Mouse (Mus musculus) heart, embryonic 13.5 days (tissue): Measurements from ENCODE around the gene Eef1g. TPM values are rescaled to one million over a fixed set of nuclear protein-coding genes. Genes with fewer than 3 reads are reported as not detected.

Source experiments
- ATAC-seq: fragments of 200-750 bp; cut with Nextera tagmentation; 2 replicates; pipeline ENCODE4 v1.8.0; 2017; ENCODE audit warnings: moderate TSS enrichment; ENCODE audit not compliant: insufficient number of reproducible peaks, low FRiP score, low TSS enrichment; ENCODE audit errors: extremely low read depth
- H3K27ac ChIP-seq: fragments of 300-500 bp; sonication (generic); replicated peaks from 2 replicates; pipeline ENCODE4 v1.5.1; 2015; ENCODE audit warnings: moderate library complexity, mild to moderate bottlenecking, inconsistent platforms
- H3K27me3 ChIP-seq: fragments of 300-500 bp; sonication (generic); replicated peaks from 2 replicates; pipeline ENCODE4 v1.6.1; 2015; ENCODE audit warnings: mild to moderate bottlenecking, inconsistent platforms
- H3K36me3 ChIP-seq: fragments of 300-500 bp; sonication (generic); 2 replicates; pipeline ENCODE4 v1.6.1; 2015; ENCODE audit warnings: mild to moderate bottlenecking, inconsistent platforms
- H3K4me1 ChIP-seq: fragments of 300-500 bp; sonication (generic); 2 replicates; pipeline ENCODE4 v1.6.1; 2015; ENCODE audit warnings: inconsistent platforms
- H3K4me2 ChIP-seq: fragments of 300-500 bp; sonication (generic); 2 replicates; pipeline ENCODE4 v1.6.1; 2015; ENCODE audit warnings: inconsistent platforms, mild to moderate bottlenecking, moderate library complexity
- H3K4me3 ChIP-seq: fragments of 300-500 bp; sonication (generic); 2 replicates; pipeline ENCODE4 v1.5.1; 2015; ENCODE audit warnings: moderate library complexity, mild to moderate bottlenecking, inconsistent platforms
- H3K9ac ChIP-seq: fragments of 300-500 bp; sonication (generic); 2 replicates; pipeline ENCODE4 v1.6.1; 2015; ENCODE audit warnings: inconsistent platforms, mild to moderate bottlenecking, moderate library complexity
- H3K9me3 ChIP-seq: fragments of 300-500 bp; sonication (generic); 2 replicates; pipeline ENCODE4 v1.6.1; 2016; ENCODE audit warnings: inconsistent platforms
- WGBS: fragments of 180-500 bp; shearing (Covaris S2); methylation state at CpG from one replicate; pipeline ENCODE4 v1.1.7; 2015; ENCODE audit warnings: mixed read lengths; 5-methylcytosine and 5-hydroxymethylcytosine counted together
- polyA plus RNA-seq: library from polyadenylated mRNA; unstranded; fragments of >200 nt; fragmentation: Nextera tagmentation; extraction: Ambion mirVana; gene quantifications from 2 replicates; pipeline ENCODE4 v1.2.1, GENCODE M21; 2015

Eef1g gene
- polyA plus RNA-seq, 1 experiment from 2014 or later: 251 TPM

- Histone ChIP-seq H3K4me3 (no peak overlapping the region), H3K9me3 (no peaks in the 10 kb centered on the region), H3K36me3 (peaks cover 80% of the 10 kb centered on the region), H3K27ac (no peak overlapping the region), H3K4me1 (peaks cover 30% of the 10 kb centered on the region), H3K4me2 (no peak overlapping the region), H3K27me3 (no peaks in the 10 kb centered on the region), H3K9ac (no peak overlapping the region)
- 81% methylated on average over 7 of the region's 7 CpGs for WGBS
- no peak for ATAC-seq
Observed at GRCm38 (mm10) chr19:8946929-8947328, 19.9 kb upstream of the Eef1g start.

DNA sequence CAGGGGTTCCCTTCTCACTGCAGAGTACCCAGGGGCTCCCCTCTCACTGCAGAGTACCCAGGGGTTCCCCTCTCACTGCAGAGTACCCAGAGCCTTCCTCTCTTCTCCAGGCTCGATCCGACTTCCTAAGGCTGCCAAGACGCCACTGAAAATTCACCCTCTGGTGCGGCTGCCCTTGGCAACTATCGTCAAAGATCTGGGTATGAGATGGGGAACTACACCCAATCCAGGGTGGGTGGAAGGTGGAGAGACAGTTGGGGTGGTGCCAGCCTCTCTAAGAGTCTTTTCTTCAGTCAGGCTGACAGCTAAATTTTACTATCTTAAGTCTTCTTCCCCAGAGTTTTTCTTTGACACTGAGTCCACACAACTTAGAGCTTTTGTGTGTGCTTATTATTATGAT, 16.7 kb upstream of the Eef1g start:
- no peak overlapping the region for H3K4me2 ChIP-seq
- 94% methylated on average over 5 of the region's 5 CpGs for WGBS
- H3K27ac ChIP-seq: no peak overlapping the region
- H3K4me3 ChIP-seq: no peak overlapping the region
- ATAC-seq: no peak
- H3K27me3 ChIP-seq: no peaks in the 10 kb centered on the region
- H3K36me3 ChIP-seq: peaks cover 77% of the 10 kb centered on the region
- H3K9me3 ChIP-seq: no peaks in the 10 kb centered on the region
- no peak overlapping the region for H3K9ac ChIP-seq
- H3K4me1 ChIP-seq: peaks cover 26% of the 10 kb centered on the region

DNA sequence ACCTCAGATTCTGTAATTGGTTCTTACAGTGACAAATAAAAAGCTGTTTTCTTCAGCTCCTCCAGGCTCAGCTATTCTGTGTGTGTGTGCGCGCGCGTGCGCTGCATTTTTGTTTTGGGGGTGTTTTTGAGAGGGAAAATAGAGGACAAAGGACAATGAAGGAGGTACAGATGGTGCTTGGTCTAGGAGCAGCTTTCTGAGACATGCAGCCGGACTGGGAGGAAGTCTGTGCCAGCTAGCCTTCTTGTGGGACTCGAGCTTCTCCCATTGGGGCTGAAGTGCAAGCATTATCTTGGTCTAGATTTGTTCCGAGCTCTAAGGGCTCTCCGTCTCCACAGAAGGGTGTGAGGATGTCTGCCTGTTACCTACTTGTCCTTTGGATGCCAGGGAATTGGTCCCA, 14.6 kb upstream of the Eef1g start:
- Histone ChIP-seq H3K27ac (peak overlapping the region; percentile 71; the same call in 1 of the 2 replicates), H3K4me2 (no peak overlapping the region), H3K27me3 (no peaks in the 10 kb centered on the region), H3K36me3 (peaks cover 76% of the 10 kb centered on the region), H3K4me3 (no peak overlapping the region), H3K4me1 (peaks cover 24% of the 10 kb centered on the region), H3K9me3 (no peaks in the 10 kb centered on the region), H3K9ac (peak overlapping the region; percentile 86; the same call in 1 of the 2 replicates)
- no peak for ATAC-seq
- 83% methylated on average over 9 of the region's 9 CpGs for WGBS

DNA sequence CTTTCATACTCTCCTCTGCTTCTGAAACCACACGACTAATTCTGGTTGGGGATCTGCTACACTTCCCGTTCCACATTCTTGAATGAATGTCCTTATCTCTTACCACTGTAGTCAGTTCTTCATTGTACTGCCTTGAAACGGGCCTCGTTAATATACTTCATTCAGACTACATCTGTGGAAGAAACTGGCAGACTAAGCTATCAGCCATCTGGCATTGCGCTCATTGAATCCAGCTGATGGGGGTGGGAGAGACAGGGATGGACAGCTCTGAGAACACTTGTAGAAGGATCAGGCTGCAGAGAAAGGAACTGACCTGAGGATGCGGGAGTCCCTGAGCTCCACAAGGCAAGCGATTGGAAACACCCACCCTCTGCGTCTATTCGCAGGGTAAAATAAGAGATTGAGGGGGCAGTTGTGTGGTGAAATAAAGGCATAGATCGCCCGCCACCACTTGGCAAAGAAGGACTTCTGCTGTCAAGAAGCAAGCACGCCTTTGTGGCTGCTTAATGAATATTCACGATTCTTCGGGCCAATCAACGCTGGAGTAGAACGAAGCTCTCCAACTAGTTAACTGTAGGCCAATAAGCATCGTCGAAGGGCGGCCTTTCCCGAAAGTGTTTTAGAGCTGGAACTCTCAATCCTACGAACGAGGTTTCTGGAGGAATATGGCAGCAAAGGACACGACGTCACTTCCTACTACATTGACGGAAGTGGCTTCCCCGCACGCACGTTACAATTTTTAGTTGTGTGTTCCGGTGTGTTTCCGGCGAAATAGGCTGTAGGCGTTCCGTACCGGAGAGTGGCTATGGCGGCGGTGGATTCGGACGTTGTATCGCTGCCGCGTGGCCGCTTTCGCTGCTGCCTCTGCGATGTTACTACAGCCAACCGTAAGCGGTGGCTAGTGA, 13.5 kb upstream of the Eef1g start, which contains the start of gene Tut1:
Tut1 (plus strand) TSS at position 713 of the 905 bp plus-strand sequence.
- peaks cover 75% of the 10 kb centered on the region for H3K36me3 ChIP-seq
- peak within 1 kb of the TSS; percentile 71 for H3K4me3 ChIP-seq

DNA sequence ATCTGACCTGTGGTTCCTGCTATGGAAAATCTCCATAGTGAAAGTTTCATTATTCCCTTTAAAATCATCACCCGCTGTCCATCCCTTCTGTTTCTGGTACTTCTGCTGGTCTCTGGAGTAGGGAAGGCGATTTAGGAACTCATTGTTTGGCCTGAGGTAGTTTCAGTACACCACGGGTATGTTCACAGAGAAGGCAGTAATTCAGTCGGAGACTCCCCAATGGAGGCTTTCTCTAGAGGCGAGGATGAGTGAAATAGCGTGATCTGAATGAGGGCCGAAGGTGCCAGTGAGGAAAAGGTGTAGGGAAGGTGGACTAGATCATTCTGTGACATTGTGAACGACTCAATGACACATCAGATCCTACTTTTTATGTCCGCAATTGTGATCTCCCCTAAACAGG, 12.7 kb upstream of the Eef1g start:
- WGBS: 8% methylated on average over 9 of the region's 9 CpGs
- no peak for ATAC-seq
- peak overlapping the region; percentile 86 for H3K9ac ChIP-seq
- no peaks in the 10 kb centered on the region for H3K9me3 ChIP-seq
- no peaks in the 10 kb centered on the region for H3K27me3 ChIP-seq
- H3K4me1 ChIP-seq: peaks cover 24% of the 10 kb centered on the region
- H3K4me2 ChIP-seq: peak overlapping the region; percentile 85
- peaks cover 74% of the 10 kb centered on the region for H3K36me3 ChIP-seq
- peak overlapping the region; percentile 71 for H3K4me3 ChIP-seq
- H3K27ac ChIP-seq: peak overlapping the region; percentile 71

More for the DNA sequence above, 13.5 kb upstream of the Eef1g start, which contains the start of gene Tut1:
- peaks cover 24% of the 10 kb centered on the region for H3K4me1 ChIP-seq
- no peaks in the 10 kb centered on the region for H3K9me3 ChIP-seq
- H3K4me2 ChIP-seq: peak within 1 kb of the TSS; percentile 85
- no peaks in the 10 kb centered on the region for H3K27me3 ChIP-seq
- whole genome bisulfite sequencing: 1% methylated on average over 46 of the region's 46 CpGs
- ATAC-seq: peak; percentile 86
- peak within 1 kb of the TSS; percentile 71 for H3K27ac ChIP-seq
- H3K9ac ChIP-seq: peak within 1 kb of the TSS; percentile 86

- Histone ChIP-seq H3K36me3 (peaks cover 84% of the 10 kb centered on the region), H3K27me3 (no peaks in the 10 kb centered on the region), H3K9ac (no peak overlapping the region), H3K4me2 (no peak overlapping the region), H3K27ac (no peak overlapping the region), H3K4me1 (peaks cover 12% of the 10 kb centered on the region), H3K4me3 (no peak overlapping the region), H3K9me3 (no peaks in the 10 kb centered on the region)
- no peak for ATAC-seq
- WGBS: 83% methylated on average over 2 of the region's 2 CpGs
Observed at GRCm38 (mm10) chr19:8962256-8962655, 4.6 kb upstream of the Eef1g start.

- ATAC-seq: no peak
- no peaks in the 10 kb centered on the region for H3K27me3 ChIP-seq
- H3K4me3 ChIP-seq: no peak overlapping the region
- 84% methylated on average over 11 of the region's 11 CpGs for WGBS
- H3K27ac ChIP-seq: peak overlapping the region; percentile 96; the same call in 1 of the 2 replicates
- peak overlapping the region; percentile 82 for H3K4me2 ChIP-seq
- peak overlapping the region; percentile 90 for H3K9ac ChIP-seq
- H3K4me1 ChIP-seq: peaks cover 30% of the 10 kb centered on the region
- no peaks in the 10 kb centered on the region for H3K9me3 ChIP-seq
- peaks cover 75% of the 10 kb centered on the region for H3K36me3 ChIP-seq
Observed at GRCm38 (mm10) chr19:8965075-8965474, 1.8 kb upstream of the Eef1g start.

- peak overlapping the region; percentile 90 for H3K9ac ChIP-seq
- H3K4me2 ChIP-seq: peak overlapping the region; percentile 82
- H3K27ac ChIP-seq: peak overlapping the region; percentile 96
- WGBS: 66% methylated on average over 8 of the region's 8 CpGs
- ATAC-seq: no peak
- H3K9me3 ChIP-seq: no peaks in the 10 kb centered on the region
- peaks cover 75% of the 10 kb centered on the region for H3K36me3 ChIP-seq
- H3K27me3 ChIP-seq: no peaks in the 10 kb centered on the region
- H3K4me3 ChIP-seq: peak overlapping the region; percentile 76
- H3K4me1 ChIP-seq: peaks cover 30% of the 10 kb centered on the region
Observed at GRCm38 (mm10) chr19:8965771-8966170, 1.1 kb upstream of the Eef1g start.

- WGBS: 34% methylated on average over 5 of the region's 5 CpGs
- no peaks in the 10 kb centered on the region for H3K9me3 ChIP-seq
- H3K9ac ChIP-seq: peak overlapping the region; percentile 90
- peak overlapping the region; percentile 82 for H3K4me2 ChIP-seq
- H3K27me3 ChIP-seq: no peaks in the 10 kb centered on the region
- H3K4me3 ChIP-seq: peak overlapping the region; percentile 76
- H3K36me3 ChIP-seq: peaks cover 75% of the 10 kb centered on the region
- peaks cover 30% of the 10 kb centered on the region for H3K4me1 ChIP-seq
- ATAC-seq: no peak
- H3K27ac ChIP-seq: peak overlapping the region; percentile 96
Observed at GRCm38 (mm10) chr19:8966198-8966589, 647 bp upstream of the Eef1g start.

GRCm38 (mm10) chr19:8967373-8967743, 517 bp downstream of the Eef1g start:
- Histone ChIP-seq H3K27me3 (no peaks in the 10 kb centered on the region), H3K4me1 (peaks cover 30% of the 10 kb centered on the region), H3K9ac (peak overlapping the region; percentile 95), H3K4me2 (peak overlapping the region; percentile 94), H3K9me3 (no peaks in the 10 kb centered on the region), H3K36me3 (peaks cover 75% of the 10 kb centered on the region), H3K4me3 (peak overlapping the region; percentile 76), H3K27ac (peak overlapping the region; percentile 81)
- under 1% methylated on average over 8 of the region's 8 CpGs for WGBS
- no peak for ATAC-seq

DNA sequence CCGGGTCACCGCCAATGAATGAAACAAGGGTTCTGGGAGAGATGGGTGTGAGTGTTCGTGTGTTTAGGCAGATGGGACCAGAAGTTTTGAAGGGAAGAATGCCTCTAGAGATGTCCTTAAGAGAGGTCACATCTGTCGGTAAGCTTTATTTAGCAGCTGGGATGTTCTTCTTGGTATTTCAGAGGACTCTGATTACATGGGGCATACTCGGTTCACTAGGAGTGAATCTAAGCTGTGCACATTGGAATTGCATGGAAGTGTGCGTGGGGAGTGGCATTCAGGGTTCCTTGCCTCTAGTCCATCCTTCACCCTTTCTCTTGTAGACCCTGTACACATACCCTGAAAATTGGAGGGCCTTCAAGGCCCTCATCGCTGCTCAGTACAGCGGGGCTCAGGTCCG, 1.1 kb downstream of the Eef1g start:
- H3K36me3 ChIP-seq: peaks cover 75% of the 10 kb centered on the region
- 1% methylated on average over 9 of the region's 9 CpGs for WGBS

More for the DNA sequence above, 1.1 kb downstream of the Eef1g start:
- Histone ChIP-seq H3K9me3 (no peaks in the 10 kb centered on the region), H3K27ac (peak overlapping the region; percentile 81), H3K4me1 (peaks cover 30% of the 10 kb centered on the region), H3K4me2 (peak overlapping the region; percentile 94), H3K9ac (peak overlapping the region; percentile 95), H3K4me3 (peak overlapping the region; percentile 76), H3K27me3 (no peaks in the 10 kb centered on the region)
- no peak for ATAC-seq
